Mouse (Mus musculus) gonadal fat pad, adult 2 months (tissue): ENCODE measurements around the gene Dram1. TPM values are rescaled to one million over a fixed set of nuclear protein-coding genes. Genes with fewer than 3 reads are reported as not detected.
"Not testable (repeated sequence)": the region's sequence is repeated elsewhere in the genome, so short reads cannot be mapped to it uniquely, and the experiment has no call there.

Source experiments
- DNase-seq: peaks from one replicate; pipeline ENCODE4 v3.0.0-alpha.2; 2012; ENCODE audit warnings: low read depth
- polyA plus RNA-seq: library from polyadenylated mRNA; depleted of rRNA; stranded (reverse); fragments of >200 nt; gene quantifications from 2 replicates; pipeline ENCODE4 v1.2.3, GENCODE M21; 2012

Gene Dram1
- polyA plus RNA-seq, 1 experiment, result 108 TPM

DNA sequence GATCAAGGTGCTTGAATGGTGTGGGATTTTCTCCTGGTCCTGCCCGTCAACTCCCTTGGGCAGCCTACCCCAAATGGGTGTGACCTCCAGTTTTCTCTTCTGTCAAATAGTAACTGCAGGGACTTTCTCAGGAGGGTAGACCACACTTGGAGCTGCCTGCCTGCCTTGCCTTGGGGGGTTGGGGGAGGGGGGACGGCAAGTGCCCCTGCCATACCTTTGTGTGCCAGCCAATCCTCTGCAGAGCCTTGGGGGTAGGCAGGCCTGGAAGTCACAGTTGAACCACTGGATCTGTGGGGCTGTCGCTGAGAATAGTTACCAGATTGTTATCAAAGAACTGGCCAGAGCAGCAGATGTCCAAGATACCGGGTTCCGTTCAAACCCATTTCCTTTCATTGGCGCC lies 7.4 kb upstream of the Dram1 start:
- no peak for DNase-seq

DNA sequence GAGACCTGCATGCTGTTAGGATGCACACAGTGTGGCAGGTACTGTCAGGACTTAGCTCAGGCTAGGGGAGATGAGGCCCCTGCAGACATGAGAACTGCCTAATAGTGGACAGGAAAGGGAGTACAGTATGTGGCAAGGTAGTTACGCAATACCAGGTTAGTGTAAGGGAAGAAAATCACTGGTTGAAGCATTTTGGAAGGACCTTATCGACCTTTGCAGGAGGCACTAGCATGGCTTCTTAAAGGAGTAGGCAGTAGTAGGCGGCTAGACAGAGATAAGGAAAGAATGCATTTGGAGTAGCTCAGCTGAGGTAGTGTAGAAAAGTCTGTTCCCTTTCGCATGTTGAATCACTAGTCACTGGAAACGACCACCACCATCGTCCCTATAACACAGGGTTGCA lies 6.9 kb upstream of the Dram1 start:
- no peak for DNase-seq

DNA sequence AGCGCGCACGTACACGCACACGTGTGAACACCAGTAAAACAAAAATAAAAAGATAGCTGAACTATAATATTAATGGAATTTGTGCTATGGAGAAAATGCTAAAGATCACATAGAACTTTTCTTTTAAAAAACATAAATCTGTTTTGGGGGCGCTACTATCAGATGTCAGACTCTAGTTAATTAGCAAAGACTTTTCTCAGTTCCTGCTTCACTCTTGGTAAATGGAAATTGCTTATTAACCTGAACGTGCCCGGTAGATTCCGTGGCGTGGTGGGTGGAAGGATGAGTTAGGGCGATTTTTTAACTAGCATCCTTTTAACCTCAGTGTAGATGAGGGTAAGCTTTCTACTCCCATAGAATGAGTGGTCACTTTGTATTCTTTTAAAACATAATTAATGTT lies 6.4 kb upstream of the Dram1 start:
- no peak for DNase-seq

DNA sequence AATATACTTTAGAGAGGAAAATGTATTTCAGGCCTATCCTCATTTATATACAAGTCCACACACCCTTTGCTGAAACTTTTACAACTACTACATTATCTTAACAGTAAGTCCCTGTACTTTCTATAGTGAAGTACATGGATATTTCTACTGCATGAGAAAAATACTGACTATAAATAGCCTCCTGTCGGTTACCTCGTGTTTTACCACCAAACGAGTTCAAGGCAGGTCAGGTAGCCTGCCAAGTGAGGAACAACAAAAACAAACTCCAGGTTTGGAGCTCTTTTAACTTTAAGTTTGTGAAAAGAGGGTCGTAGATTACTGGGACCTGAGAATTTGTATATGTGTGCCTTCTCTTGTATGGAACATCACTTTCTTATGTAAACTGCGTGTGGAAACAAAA lies 5.2 kb upstream of the Dram1 start:
- DNase-seq, result no peak

DNA sequence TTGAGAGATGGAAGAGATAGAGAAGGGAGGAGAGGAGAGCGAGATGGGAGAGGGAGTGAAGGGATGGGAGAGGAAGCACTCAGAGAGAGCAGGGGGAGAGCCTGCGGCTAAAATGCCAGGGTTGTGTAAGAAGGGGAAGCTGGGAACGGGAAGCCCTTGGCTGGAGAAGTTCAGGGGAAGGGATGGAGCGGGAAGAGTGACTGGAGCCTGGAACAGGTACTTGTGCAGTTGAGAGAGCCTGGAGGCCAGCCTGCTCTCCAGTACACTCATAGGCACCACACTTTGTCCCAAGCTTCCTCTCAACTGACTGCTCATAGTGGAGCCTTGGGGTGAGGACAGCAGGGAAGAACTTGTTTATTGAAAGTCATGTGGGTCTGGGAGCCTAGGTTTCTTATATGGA lies 4.6 kb upstream of the Dram1 start:
- no peak for DNase-seq

DNA sequence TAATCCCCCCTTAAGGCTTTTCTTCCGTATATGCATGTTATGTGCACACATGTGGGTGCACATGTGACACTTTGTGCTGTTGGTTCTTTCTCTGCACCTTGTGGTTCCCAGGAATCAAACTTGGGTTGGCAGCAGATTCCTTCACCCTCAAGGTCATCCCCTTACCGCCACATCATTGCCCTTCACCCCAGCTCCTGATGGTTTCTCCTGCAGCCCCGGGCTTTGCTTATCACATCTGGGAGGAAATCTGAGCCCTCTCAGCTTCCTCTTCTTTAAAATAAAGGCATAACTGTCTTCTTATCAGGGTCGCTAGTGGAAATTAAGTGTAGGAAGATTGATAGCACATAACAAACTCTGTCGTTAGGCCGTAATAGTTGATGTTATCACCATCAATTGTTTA lies 3.1 kb upstream of the Dram1 start:
- DNase-seq, result no peak

DNA sequence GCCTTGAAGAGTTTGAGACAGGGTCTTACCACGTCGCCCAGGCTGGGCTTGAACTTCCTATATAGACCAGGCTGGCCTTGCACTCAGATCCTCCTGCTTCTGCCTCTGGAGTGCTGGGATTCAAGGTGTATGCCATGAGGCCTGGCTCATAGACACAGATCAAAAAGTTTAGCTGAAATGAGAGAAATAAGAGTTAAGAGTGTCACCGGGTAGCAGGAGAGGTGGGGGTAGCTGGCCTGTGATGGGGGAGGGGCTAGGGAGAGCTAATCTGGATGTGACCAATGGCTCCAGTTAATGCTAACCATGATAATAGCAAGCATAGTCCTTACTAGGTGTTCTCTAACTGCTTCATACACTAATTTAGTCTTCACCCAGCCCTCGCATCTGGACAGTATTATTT lies 2.4 kb upstream of the Dram1 start:
- no peak for DNase-seq

DNA sequence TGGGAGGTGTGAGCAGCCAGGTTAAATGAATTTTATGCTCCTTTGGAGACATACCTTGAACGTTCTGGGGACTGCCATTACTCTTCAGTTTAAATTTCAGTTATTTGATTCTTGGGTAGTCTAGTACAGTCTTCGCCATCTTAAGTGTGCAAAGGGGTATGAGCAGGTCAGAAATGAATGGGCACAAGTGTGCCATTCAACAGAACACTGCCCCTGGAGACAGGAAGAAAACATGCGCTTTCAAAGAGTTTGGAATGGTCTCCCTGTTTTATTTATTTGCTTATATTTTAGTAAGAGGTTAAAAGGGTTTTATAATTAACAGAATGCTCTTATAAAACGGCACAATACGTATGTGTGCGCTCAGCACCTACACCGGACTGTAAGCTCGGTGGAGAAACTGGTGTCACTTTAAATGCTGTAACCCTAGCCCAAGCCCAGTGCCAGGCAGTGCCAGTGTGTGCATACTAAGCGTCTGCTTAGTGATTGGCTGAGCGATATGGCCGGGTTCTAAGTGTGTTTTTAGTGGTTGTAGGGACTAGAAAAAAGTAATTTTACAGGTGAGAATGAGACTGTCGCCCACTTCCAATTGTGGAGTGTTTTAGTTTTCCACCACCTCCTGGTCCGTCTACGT lies 1.7 kb upstream of the Dram1 start:
- no peak for DNase-seq

DNA sequence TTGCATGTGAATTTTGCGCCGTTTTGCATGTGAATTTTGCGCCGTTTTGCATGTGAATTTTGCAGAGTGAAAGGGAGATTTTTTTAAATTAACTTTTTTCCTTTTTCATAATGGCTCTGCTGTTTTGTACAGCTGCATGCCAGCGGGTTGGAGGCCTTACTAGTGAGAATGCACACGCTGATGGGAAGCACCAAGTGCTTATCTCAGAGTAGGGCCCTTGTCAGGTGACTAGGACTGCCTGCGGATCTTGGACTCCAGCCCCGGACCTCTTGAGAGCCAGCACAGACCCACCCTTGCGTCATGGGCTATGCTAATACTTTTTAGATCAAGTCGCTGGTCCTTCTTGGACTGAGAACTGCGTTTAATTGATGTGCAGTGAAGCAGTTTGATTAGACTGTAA lies 1.1 kb upstream of the Dram1 start:
- DNase-seq, result no peak

DNA sequence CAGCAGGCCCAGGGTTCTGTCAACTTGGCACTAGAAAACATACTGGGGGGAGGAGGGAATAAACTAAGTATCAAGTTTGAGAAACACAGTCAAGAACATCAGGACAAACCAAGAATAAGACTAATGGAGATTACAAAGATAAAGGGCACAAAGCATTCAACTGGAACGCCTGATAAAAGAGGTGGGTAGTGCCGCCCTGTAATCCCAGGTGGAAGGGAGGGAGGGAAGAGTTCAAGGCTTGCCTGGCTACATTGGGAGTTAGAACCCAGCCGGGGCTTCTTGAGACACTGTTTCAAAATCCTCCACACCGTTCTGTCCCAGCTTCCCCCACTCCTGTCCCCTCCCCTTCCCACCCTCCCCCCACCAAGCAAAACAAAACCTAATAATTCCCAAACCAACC lies 1.2 kb downstream of the Dram1 start:
- DNase-seq, result no peak

DNA sequence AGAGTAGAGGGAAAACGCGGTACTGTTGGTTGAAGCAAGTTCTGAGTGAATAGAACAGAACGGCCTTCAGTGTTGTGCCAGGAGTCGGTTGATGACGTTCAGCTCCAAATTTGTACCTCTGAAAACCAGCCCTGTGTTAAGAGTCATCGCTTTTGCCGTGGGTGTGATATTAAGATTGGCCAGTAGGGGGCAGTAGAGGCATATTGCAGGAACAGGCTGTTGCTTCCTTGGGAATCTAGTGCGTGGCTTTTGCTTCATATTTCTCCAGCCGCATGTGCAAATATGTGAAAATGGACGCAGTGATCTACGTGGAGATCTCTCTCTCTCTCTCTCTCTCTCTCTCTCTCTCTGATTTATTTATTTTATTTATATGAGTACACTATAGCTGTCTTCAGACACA lies 2.1 kb downstream of the Dram1 start:
- DNase-seq, result no peak

DNA sequence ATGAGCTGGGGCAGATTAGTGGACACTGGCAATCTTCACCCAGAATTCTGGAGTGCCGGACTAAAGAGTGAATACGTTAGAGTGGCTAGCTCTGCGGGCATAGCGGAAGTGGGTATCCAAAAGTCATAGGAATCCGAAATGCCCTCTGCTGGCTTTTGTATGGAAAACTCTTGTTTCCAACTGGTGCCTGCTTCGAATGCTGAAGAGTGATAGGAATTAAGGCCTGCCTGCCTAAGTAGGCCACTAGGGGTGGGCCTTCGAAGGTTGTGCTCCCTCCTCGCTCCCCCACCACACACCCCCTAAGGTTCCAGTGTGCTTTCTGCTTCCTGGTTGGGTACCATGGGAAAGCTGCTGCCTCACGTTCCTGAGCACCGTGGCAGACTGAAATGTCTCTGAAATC lies 3.9 kb downstream of the Dram1 start:
- DNase-seq, result no peak

DNA sequence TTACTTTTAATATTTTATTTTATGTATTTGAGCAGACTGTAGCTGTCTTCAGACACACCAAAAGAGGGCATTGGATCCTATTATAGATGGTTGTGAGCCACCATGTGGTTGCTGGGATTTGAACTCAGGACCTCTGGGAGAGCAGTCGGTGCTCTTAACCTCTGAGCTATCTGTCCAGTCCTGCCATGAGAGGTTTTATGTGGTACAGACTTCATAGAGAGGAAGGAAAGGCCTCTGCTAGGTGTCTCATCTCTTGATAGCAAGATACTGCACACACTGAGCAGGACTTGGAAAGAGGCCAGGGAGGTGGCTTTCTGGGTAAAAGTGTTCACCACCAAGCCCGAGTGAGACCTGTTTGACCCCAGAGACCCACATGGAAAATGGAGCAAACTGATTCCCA lies 5.9 kb downstream of the Dram1 start:
- not testable (repeated sequence) for DNase-seq

DNA sequence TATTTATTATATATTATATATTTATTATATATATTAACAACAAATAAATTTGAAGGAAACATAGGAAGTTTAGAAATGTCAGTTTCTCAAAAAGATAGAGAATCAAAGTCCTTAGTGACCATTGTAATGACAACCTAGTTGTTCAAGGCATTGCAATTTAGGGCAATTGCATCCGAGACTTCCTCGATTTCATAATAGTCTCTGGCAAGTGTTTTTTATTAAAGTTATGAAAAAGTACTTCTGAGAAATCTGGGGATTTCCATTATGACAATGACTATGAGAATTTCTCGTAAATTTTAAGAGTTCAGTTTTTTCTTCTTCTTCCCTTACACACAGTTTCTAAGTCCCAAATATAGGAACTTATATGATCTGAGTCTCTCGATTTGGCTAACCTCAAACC lies 6.4 kb downstream of the Dram1 start:
- no peak for DNase-seq

DNA sequence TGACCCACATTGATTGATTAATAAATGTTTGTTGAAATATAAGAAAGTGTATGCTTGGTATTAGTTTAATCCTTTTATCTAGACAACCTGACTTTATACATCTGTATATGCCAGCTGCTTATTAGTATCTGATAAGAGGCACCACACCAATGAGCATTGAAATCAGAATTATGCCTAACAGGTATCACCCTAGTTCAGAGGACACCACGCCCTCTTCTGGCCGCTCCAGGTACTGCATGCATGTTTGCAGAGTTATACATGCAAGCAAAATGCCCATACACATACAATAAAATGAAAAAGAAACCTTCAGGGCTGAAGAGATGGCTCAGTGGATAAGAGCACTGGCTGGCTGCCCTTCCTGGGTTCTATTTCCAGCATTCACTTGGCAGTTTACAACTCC lies 7.1 kb downstream of the Dram1 start:
- no peak for DNase-seq

DNA sequence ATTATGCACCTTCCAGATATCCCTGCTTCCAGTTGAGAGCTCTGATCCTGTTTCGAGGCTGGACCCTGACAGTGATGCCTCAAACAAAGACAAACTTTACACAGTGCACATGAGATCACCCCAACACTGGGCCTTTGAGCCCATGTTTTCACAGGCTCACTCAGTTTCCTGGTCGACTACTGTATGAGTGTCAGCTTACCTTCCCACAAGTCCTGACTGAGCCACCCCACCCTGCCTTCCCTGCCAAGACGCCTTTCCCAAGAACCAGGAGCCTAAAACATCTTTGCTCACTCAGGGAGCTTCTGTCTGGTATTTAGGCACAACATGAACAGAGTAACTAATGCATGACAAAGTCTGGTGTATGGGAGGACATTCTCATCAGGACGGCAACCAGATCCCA lies 9.6 kb downstream of the Dram1 start:
- no peak for DNase-seq

DNA sequence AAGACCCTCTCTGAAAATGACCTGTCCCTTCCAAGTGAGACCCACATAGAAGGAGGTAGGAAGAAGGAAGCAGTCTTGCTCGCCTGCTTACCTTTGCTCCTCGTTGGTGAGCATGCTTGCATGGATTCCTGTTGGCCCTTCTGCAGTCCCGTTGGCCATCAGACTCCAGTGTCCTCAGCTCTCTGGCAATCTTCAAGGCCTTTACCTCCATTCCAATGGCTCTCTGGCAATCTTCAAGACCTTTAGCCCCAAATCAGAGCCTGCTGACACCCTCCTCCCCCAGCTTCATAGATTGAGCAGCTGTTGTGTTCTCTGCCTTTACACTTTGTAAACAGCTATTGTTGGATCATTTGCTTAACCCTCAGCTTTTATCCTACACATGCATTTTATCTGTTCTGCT lies 14.7 kb downstream of the Dram1 start:
- DNase-seq, result no peak

DNA sequence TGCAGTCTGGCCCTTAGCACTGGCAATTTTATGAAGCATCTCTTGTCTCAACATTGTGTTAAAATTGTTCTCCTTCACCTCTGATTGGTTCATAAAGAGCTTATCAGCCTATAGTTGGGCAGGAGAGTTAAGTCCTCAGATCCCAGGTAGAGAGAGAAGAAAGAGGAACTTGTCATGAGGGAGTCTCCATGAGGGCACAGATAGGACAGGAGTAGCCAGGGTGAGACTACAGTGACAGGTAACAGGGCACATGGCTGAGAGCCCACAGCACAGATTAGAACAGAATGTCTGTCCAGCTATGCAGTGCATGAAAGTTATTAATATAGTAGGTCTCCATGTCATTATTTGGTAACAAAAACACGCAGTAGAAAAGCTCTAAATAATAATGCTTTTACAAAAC lies 16.7 kb downstream of the Dram1 start:
- no peak for DNase-seq

DNA sequence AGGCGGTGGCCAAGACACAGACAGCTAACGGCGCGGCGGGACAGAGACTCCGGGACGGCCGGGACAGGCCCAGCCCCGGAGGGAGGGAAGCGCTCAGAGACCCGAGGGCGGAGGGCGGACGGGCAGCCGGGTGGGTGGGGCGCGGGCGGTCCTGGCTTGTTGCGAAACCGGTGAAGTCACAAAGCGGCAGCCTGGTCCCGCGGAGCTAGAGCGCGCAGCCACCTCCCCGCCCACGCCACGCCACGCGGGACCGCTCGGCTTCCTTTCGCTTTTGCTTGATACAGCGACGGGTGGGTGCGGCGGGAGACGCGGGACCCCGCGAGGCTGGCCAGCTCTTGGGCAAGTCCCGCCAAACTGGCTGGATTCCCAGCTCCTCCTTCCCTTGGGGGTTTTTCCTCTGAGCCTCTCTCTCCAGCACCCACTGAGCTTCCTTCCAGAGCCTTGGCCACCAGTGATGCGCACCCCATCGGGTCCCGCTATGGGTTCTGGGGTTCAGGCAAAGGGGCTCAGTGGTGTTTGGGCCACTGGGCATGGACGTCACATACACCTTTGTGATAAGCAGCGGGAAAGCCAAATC lies 21.8 kb downstream of the Dram1 start:
- DNase-seq, result no peak

DNA sequence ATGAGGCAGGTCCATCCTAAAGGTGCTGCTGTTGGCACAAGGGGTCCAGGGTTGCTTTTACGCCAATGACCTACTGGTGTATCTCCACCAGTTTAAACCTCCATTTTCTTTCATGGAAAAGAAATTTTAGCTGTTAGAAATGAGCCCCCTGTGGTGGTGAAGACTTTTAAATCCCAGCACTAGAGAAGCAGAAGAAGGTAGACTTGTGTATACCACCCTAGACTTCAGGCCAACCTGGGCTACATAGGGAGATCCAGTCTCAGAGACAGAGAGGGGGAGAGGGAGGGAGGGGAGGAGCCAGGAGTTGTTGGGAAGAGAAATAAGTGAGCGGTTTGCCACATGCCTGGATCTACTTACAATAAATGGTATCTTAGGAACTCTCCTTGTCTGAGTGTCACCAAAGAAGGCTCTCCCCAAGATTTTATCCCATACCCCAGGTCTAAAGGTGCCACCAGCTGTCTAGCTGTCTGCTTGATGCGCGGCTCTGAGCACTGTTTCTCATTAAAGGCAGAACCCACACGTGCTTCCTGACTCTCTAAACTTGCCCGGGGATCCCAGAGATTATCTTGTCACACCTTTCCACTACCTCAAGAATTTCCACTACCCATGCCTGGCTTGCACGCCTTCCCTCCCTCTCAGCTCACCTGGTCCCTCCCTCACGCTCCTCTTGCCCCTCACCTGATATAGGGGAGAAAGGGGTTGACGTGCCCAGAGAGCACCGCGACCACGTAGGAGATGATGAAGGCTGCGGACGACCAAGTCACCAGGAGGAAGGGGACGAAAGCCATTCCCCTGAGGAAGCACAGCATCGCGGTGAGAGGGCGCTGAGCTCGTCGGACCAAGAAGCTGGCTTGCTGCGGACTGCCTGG lies 22.5 kb downstream of the Dram1 start:
- no peak for DNase-seq

DNA sequence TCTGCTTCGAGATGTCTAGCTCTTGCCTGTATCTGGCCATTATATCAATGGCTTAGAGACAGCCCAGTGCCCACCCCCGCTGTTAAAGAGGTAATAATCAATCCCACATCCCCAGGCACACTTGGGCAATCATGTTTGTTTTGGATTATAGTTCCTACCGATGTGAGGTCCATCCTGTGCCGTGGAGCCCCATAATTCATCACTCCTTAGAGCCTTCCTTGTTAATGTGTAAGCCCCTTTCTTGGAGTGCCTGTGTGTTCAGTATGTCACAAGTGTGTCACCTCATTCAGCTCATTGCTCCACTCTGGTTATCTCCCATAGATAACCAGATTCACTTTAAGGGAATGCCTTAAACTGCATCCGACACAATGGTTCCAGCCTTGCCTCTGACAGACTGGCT lies 24.3 kb downstream of the Dram1 start:
- DNase-seq, result no peak

DNA sequence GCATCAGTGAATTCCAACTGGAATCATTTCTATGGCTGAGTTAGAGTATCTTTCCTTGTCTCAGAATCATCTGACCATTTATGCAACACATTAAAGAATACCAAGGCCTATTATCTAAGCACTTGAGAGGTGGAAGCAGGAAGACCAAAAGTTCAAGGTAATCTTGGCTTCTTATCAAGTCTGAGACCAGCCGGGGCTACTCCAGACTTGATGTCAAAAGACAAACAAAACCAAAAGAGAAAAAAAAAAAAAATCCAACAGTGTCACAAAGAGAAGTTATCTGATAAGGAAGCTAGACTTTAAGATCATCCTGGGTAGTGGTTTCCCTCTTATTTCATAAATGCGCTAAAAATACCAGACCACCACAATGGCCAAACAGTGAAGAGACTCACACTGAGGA lies 26.3 kb downstream of the Dram1 start:
- DNase-seq, result no peak

DNA sequence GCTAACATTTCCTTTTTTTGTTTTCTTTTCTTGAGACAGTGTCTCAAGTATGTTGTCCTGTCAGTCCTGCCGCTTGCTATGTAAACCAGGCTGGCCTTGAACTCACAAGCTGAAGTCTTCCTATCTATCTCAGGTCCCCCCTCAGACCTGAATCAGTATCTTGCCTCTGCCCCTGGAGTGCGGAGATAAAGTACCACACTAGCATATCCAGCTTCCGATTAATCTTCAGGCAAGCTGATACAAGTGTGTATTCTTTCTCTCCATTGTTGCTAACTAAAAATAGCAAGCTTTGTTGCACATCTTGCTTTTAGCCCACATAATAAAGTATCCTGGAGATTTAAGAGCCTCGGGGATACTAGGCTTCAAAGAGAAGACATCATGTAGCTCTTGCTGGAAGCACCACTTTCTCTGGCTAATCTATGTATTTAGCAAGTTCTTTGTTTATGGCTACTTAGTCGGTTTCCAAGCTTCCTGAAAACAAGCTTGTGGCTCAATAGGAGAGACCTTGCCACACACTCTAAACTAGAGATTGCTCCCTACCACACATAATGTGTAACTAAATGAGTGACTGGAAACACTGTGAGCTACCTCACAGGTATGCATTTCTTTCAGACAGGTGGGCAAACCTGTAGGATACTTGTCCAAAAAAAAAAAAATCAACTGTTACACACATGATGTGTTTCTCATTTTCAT lies 27.3 kb downstream of the Dram1 start:
- no peak for DNase-seq
